Mouse (Mus musculus) adrenal gland, postnatal 4 days (tissue): Measurements from ENCODE around the gene Max. TPM values are rescaled to one million over a fixed set of nuclear protein-coding genes. Genes with fewer than 3 reads are reported as not detected.
A peak's percentile ranks its signal among the peaks of the same experiment; 100 is the strongest.

Source experiments
- DNase-seq, 2 experiments: peaks; one replicate each; pipeline ENCODE4 v3.0.0; 2021 to 2022; ENCODE audit warnings: low spot score in 2 of 2, mixed read lengths in 2 of 2
- total RNA-seq, 2 experiments: library from RNA; stranded (reverse); gene quantifications; 2 replicates each; pipeline ENCODE4 v1.2.3; 2021

Gene Max
- total RNA-seq, 2 experiments from 2014 or later: 69.5 to 71.9 TPM

- peak; percentile 7 to 23 for DNase-seq
These were observed 709 bp downstream of the Max start for GRCm38 (mm10) chr12:76961052-76961931.

- DNase-seq: no peak
These were observed 4.3 kb downstream of the Max start for GRCm38 (mm10) chr12:76957688-76958087.

GRCm38 (mm10) chr12:76954698-76955423 is 7.1 kb downstream of the Max start:
- no peak for DNase-seq

GRCm38 (mm10) chr12:76953750-76954363 is 8.1 kb downstream of the Max start:
- DNase-seq: no peak

GRCm38 (mm10) chr12:76950330-76950729 is 11.7 kb downstream of the Max start:
- DNase-seq: no peak

GRCm38 (mm10) chr12:76948781-76949180 is 13.2 kb downstream of the Max start:
- DNase-seq: no peak

- DNase-seq: no peak
These were observed 13.8 kb downstream of the Max start for GRCm38 (mm10) chr12:76948185-76948584.

- no peak for DNase-seq
These were observed 14.5 kb downstream of the Max start for GRCm38 (mm10) chr12:76947487-76947886.

- DNase-seq: no peak
These were observed 18.5 kb downstream of the Max start for GRCm38 (mm10) chr12:76943466-76943865.

GRCm38 (mm10) chr12:76943046-76943445 is 19.0 kb downstream of the Max start:
- DNase-seq: no peak

- DNase-seq: no peak
These were observed 19.5 kb downstream of the Max start for GRCm38 (mm10) chr12:76942476-76942875.

- no peak for DNase-seq
These were observed 20.5 kb downstream of the Max start for GRCm38 (mm10) chr12:76941524-76941923.

GRCm38 (mm10) chr12:76938013-76938412 is 24.0 kb downstream of the Max start:
- no peak for DNase-seq

- DNase-seq: no peak
These were observed 25.8 kb downstream of the Max start for GRCm38 (mm10) chr12:76936211-76936610.

GRCm38 (mm10) chr12:76934438-76934837 is 27.6 kb downstream of the Max start:
- DNase-seq: no peak

- DNase-seq: no peak
These were observed 29.3 kb downstream of the Max start for GRCm38 (mm10) chr12:76932688-76933060.

- no peak for DNase-seq
These were observed 30.0 kb downstream of the Max start for GRCm38 (mm10) chr12:76931739-76932687.

GRCm38 (mm10) chr12:76930177-76930576 is 31.8 kb downstream of the Max start:
- DNase-seq: no peak

GRCm38 (mm10) chr12:76927539-76927938 is 34.5 kb downstream of the Max start:
- DNase-seq: no peak

GRCm38 (mm10) chr12:76927012-76927411 is 35.0 kb downstream of the Max start:
- DNase-seq: no peak
